ENCODE assay signal across 16 mouse cellular contexts in the genomic region with DNA sequence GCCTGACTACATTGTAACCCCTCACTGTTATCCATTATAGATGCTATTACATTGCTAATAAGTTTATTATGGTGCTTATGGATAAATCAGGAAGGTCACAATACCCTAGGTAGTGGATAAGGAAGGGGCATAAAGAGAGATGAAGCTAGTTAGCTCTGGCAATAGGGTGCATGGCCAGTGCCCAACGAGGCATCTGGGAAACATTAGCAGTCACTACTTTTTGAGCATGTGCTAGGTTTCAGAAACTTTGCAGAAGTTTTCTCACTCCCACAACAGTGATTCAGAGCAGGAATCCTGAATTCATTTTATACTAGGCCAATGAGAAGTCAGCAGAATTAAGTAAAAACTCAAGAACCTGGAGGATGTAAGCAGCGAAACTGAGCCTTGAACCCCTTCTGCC.
"Had no signal": no experiment of that assay in that cellular context is flagged by ENCODE, and none has a peak within 500 bp of the region (broad histone marks: within the 10 kb centered on the region; RNA-seq: fewer than 3 reads in every experiment).

No protein-coding gene starts in this region.

- H3K4me1 ChIP-seq: stomach, embryonic 15.5 days had no signal

- DNase-seq: lung, adult 18-20 months; lung, embryonic 14.5 days; lung, postnatal 10 days; lung, postnatal 4 days; midbrain, embryonic 14.5 days; right cerebral cortex, postnatal 14 days; thymus, adult 2 months; thymus, postnatal 25 days; thymus, postnatal 4 days had no signal

- H3K4me3 ChIP-seq: midbrain, embryonic 10.5 days; midbrain, embryonic 12.5 days; myocyte; neural tube, embryonic 13.5 days; neural tube, embryonic 15.5 days; stomach, embryonic 15.5 days had no signal

- H3K9me3 ChIP-seq: midbrain, embryonic 10.5 days; midbrain, embryonic 12.5 days; neural tube, embryonic 13.5 days; neural tube, embryonic 15.5 days; stomach, embryonic 15.5 days had no signal

- H3K27ac ChIP-seq: midbrain, embryonic 10.5 days; midbrain, embryonic 12.5 days; neural tube, embryonic 13.5 days; neural tube, embryonic 15.5 days; stomach, embryonic 15.5 days; stomach, postnatal 0 days had no signal

- H3K27me3 ChIP-seq: midbrain, embryonic 12.5 days; neural tube, embryonic 13.5 days; neural tube, embryonic 15.5 days; stomach, embryonic 15.5 days had no signal

- H3K36me3 ChIP-seq: midbrain, embryonic 10.5 days; midbrain, embryonic 12.5 days; neural tube, embryonic 13.5 days; neural tube, embryonic 15.5 days; stomach, embryonic 15.5 days had no signal
